Mouse (Mus musculus) brain, embryonic 14.5 days (tissue): ENCODE measurements at regions not wholly inside any gene's neighbourhood (a gene's known extent, or its start where the extent isn't known, plus 50 kb on each side); places are given as distances from the start of the nearest gene placed in this dataset.

ENCODE experiments used
- DNase-seq: peaks from one replicate; pipeline ENCODE4 v3.0.0-alpha.2; 2011; ENCODE audit warnings: low read depth
- CTCF ChIP-seq: fragments of 200-500 bp; IDR thresholded peaks from 2 replicates; pipeline ENCODE4 v1.5.1; 2012; ENCODE audit warnings: inconsistent platforms, mild to moderate bottlenecking, moderate library complexity, borderline replicate concordance; ENCODE audit not compliant: insufficient read depth, insufficient read length; ENCODE audit errors: extremely low read depth
- POLR2A ChIP-seq: fragments of 200-500 bp; IDR thresholded peaks from 2 replicates; pipeline ENCODE4 v1.6.1; 2012; ENCODE audit warnings: mild to moderate bottlenecking, inconsistent platforms, borderline replicate concordance; ENCODE audit not compliant: poor library complexity, insufficient read depth, insufficient read length, severe bottlenecking; ENCODE audit errors: extremely low read depth

- no peak for DNase-seq
- TF ChIP-seq POLR2A (no peak), CTCF (no peak)
Measured at GRCm38 (mm10) chr1:43291736-43292135, 95.0 kb upstream of the Fhl2 start.

- no peak for TF ChIP-seq CTCF
- no peak for TF ChIP-seq POLR2A
- DNase-seq: no peak
Measured at GRCm38 (mm10) chr1:43292561-43292960, 95.8 kb upstream of the Fhl2 start.

DNA sequence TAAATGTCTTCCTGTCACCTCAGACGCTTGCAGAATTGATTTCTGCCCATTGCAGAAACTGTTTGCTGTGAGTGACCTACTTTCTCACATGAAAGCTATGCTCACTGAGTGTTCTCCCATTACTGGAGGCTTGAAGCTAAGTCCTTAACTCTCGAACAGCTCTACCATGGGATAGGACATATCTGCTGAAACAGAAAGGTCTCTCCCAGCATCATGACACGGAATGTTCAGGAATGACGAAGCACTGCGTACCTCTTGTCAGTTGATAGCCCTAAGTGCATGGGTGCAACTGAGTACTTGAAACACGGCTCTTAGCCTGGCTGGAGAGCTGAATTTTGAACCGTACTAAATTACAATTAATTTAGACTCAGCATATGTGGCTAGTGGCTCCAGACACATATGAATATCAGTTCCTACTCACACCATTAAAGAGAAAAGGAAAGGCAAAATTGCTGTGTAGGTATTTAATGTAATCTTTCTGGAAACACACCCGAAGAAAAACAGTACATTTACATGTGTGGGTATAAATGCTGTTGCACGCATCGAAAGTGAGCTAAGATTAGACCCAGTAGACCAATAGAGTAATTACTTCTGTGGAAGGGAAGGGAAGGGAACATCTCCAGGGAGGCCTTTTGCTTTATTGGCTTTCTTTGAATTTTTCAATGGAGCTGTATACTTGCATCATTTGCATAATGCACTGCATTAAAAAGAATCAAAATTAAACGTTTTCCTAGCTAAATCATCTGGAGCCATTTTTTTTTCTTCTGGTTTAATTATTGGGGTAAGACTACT lies 97.6 kb upstream of the Fhl2 start:
- TF ChIP-seq CTCF (no peak), POLR2A (no peak)
- peak; percentile 30 for DNase-seq

GRCm38 (mm10) chr1:43297579-43297978 lies 100.8 kb upstream of the Fhl2 start:
- DNase-seq: no peak
- no peak for TF ChIP-seq CTCF
- TF ChIP-seq POLR2A: no peak

DNA sequence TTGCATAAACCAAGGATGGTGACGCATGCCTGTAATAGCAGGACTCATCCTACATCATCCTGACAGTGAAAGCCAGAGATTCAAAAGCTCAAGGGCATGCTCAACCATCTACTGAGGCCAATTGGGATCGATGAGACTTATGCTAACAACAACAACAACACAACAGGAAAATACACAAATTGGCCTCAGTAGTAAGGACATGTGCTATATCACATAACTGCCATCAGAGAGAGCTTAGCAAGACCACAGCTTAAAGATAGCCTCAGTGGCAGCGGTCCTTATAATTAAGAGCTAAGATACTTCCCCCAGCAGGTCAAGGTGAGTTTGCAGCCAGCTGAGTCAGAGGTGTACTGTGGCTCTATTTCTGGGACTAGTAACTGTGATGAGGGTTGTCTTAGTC lies 102.0 kb upstream of the Fhl2 start:
- no peak for TF ChIP-seq POLR2A
- no peak for TF ChIP-seq CTCF

GRCm38 (mm10) chr1:43299490-43300302 lies 102.9 kb upstream of the Fhl2 start:
- no peak for TF ChIP-seq POLR2A
- TF ChIP-seq CTCF: peak; percentile 52; the same call in 1 of the 2 replicates
- peak; percentile 89 for DNase-seq

More for the DNA sequence above, 102.0 kb upstream of the Fhl2 start:
- DNase-seq: no peak

GRCm38 (mm10) chr1:43300676-43301075 lies 103.9 kb upstream of the Fhl2 start:
- DNase-seq: no peak

DNA sequence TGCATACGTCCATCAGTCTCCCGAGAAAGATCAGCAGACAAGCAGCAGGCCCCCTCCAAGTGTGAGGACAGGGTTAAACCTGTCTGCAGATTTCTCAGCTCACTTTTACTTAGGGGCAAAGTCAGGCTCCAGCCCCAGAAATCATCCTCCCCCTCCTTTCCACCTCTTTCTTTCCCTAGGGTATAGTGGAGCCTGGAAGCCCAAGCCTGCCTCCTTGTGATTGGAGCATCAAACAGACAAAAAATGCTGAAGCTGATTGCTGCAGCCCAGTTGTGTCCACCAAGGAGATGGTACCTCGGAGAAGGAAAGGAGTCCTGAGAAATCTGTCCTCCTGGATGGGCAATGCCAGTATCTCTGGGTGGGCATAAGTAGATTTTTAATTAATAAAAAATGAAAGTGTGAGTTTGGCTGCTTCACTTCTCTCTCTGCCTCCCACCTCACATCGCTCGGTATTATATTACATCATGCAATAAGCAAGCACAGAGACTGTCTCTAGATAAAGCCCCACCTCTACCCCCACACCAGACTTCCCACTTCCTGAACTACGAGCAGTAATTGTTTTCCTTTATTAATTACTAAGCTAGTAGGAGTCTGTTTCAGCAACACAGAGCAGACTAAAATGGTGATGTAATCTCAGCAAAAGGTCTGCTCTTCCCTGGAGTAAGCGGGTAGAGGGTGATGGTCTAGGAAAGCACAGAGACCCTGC lies 105.2 kb upstream of the Fhl2 start:
- DNase-seq: no peak
- TF ChIP-seq CTCF (no peak), POLR2A (no peak)

More at GRCm38 (mm10) chr1:43300676-43301075, 103.9 kb upstream of the Fhl2 start:
- TF ChIP-seq POLR2A (no peak), CTCF (no peak)

DNA sequence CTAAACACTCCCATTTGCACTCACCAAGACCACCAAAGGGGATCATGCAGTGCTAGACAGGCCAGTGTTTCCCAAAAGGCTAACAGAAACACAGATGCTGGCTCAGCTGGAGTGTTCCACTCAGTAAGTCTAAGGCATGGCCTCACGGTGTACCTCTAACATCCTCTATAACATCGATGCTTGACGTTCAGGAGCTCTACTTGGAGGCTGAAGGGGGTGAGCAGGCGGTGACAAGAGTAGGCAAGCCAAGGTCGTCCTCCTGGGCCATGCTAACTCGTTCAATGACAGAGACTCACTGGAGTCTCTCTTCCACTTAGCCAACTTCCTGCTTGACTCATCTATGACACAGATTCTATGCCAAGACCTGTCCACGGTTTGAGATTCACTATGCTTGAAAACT lies 105.9 kb upstream of the Fhl2 start:
- no peak for TF ChIP-seq POLR2A
- TF ChIP-seq CTCF: no peak
- DNase-seq: no peak

DNA sequence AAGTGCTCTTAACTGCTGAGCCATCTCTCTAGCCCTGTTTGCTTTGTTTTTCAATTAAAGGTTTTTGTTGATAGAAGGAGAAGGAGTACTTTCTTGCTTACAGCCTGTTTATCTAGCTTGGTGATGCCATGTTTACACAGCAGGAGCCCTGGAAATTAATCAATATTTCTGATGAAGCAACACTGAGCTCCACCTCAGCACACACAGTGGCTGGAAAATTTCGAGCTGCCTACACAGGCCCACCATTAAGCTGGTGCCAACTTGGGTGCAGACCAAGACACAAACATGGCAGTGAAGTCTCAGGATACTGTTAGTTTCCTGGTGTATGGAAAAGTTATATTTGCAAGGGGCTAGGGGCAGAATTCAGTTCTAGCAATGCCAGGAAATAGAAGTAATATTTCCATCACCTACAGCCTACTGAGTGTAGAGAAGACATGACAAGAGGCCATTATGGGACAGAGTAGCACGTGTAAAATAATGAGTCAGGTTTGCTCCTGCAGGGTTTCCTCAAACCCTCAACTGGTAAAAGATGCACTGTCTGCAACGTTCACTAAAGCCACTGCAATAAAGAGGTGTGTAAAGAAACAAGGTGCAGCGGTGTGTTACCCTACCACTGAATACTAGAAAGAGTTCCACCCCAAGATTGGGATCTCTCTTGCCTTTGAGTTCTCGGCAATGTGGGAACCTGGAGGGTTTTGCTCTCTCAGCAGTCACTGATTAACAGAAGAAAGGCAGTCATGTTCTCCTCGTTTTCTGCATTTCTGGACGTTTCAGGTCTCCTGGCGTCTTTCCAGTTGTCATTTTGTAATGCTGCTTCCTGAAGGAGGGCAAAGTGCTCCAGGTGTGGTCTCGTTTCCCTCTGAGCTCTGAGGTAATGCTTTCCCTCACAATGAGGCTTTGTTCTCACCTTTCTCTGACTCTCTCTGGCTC lies 108.8 kb upstream of the Fhl2 start:
- TF ChIP-seq CTCF: no peak
- no peak for TF ChIP-seq POLR2A
- DNase-seq: no peak
